ENCODE assay signal across 8 mouse cellular contexts in genomic region chr19:6973581-6974190, GRCm38 (mm10). TPM values are rescaled to one million over a fixed set of nuclear protein-coding genes. Genes with fewer than 3 reads are reported as not detected.
A peak's percentile ranks its signal among the peaks of the same experiment; 100 is the strongest.
DNase-seq lines count a peak whose midpoint lies in the region; ATAC-seq and TF ChIP-seq lines count a peak whose summit lies in the region.

No protein-coding gene starts in this region.

- no peak for DNase-seq in heart, postnatal 10 days
- DNase-seq in G1E (ENCODE audit: low spot score) = no peak
- no peak for DNase-seq in ovary, postnatal 10 days (ENCODE audit: low spot score)
- no peak for DNase-seq in T-cell, adult 2 months (ENCODE audit: low spot score)
- no peak for DNase-seq in kidney, postnatal 14 days

- no peaks in the 10 kb centered on the region for H3K9me3 ChIP-seq in heart, embryonic 14.5 days (ENCODE audit: control insufficient read depth, low read length)
- H3K9me3 ChIP-seq in G1E (replicated peaks) = no peaks in the 10 kb centered on the region
- H3K9me3 ChIP-seq in hindbrain, embryonic 13.5 days = no peaks in the 10 kb centered on the region
- no peaks in the 10 kb centered on the region for H3K9me3 ChIP-seq in midbrain, embryonic 12.5 days

- H3K27ac ChIP-seq in heart, embryonic 14.5 days (replicated peaks in 1 of 2; ENCODE audit: control insufficient read depth in 1 of 2, insufficient read depth in 1 of 2, low read depth in 2 of 2, low read length in 2 of 2) = peak overlapping the region in 1 of 2 experiments; percentile 89; a peak in 1 of 4 replicates
- peak overlapping the region; percentile 96 for H3K27ac ChIP-seq in hindbrain, embryonic 13.5 days
- peak overlapping the region; percentile 95; the same call in 1 of the 2 replicates for H3K27ac ChIP-seq in midbrain, embryonic 12.5 days (replicated peaks)

- peaks cover 33 to 58% of the 10 kb centered on the region in 2 experiments for H3K4me1 ChIP-seq in heart, embryonic 14.5 days (ENCODE audit: control insufficient read depth in 2 of 2, insufficient read depth in 2 of 2, low read length in 2 of 2)
- H3K4me1 ChIP-seq in G1E (ENCODE audit: insufficient read depth, low read depth, low read length) = peaks cover 87% of the 10 kb centered on the region
- H3K4me1 ChIP-seq in hindbrain, embryonic 13.5 days (replicated peaks) = peaks cover 59% of the 10 kb centered on the region
- H3K4me1 ChIP-seq in midbrain, embryonic 12.5 days = peaks cover 56% of the 10 kb centered on the region

- ATAC-seq in heart, embryonic 14.5 days (ENCODE audit: insufficient number of reproducible peaks, insufficient read depth, low FRiP score, low read depth) = no peak
- ATAC-seq in G1E (ENCODE audit: extremely low read depth, insufficient number of reproducible peaks, low FRiP score, poor library complexity, severe bottlenecking) = no peak
- no peak for ATAC-seq in hindbrain, embryonic 13.5 days (ENCODE audit: low FRiP score)
- no peak for ATAC-seq in midbrain, embryonic 12.5 days (ENCODE audit: low FRiP score, low read depth)

- peak overlapping the region; percentile 69 to 80 for H3K4me3 ChIP-seq in heart, embryonic 14.5 days (ENCODE audit: control insufficient read depth in 1 of 2, insufficient read depth in 1 of 2, low read depth in 1 of 2, low read length in 2 of 2)
- peak overlapping the region; percentile 80 for H3K4me3 ChIP-seq in G1E (ENCODE audit: low read depth, low read length)
- H3K4me3 ChIP-seq in hindbrain, embryonic 13.5 days = peak overlapping the region; percentile 68
- peak overlapping the region; percentile 78 for H3K4me3 ChIP-seq in midbrain, embryonic 12.5 days

- H3K36me3 ChIP-seq in heart, embryonic 14.5 days (ENCODE audit: control insufficient read depth, insufficient read depth, low read length) = peaks cover 22% of the 10 kb centered on the region
- H3K36me3 ChIP-seq in G1E (replicated peaks) = peaks cover 32% of the 10 kb centered on the region
- peaks cover 20% of the 10 kb centered on the region for H3K36me3 ChIP-seq in hindbrain, embryonic 13.5 days
- H3K36me3 ChIP-seq in midbrain, embryonic 12.5 days = peaks cover 19% of the 10 kb centered on the region

- WGBS in heart, embryonic 14.5 days = 35% methylated on average over 12 of the region's 12 CpGs
- 45% methylated on average over 12 of the region's 12 CpGs for WGBS in hindbrain, embryonic 13.5 days
- 36% methylated on average over 11 of the region's 12 CpGs for WGBS in midbrain, embryonic 12.5 days

- H3K4me2 ChIP-seq in heart, embryonic 14.5 days (ENCODE audit: low read length) = peak overlapping the region; percentile 97
- peak overlapping the region; percentile 95 for H3K4me2 ChIP-seq in hindbrain, embryonic 13.5 days
- peak overlapping the region; percentile 94 for H3K4me2 ChIP-seq in midbrain, embryonic 12.5 days (replicated peaks)

- intact Hi-C loops in heart, postnatal 10 days (cut with DNase I) = loop anchor here (1.0 kb wide), 1 partner anchor 21 kb away; no protein-coding TSS in a partner anchor

- H3K27me3 ChIP-seq in heart, embryonic 14.5 days (ENCODE audit: control insufficient read depth, insufficient read depth, low read length) = no peaks in the 10 kb centered on the region
- H3K27me3 ChIP-seq in G1E (ENCODE audit: insufficient read depth, low read length) = no peaks in the 10 kb centered on the region
- peaks cover 29% of the 10 kb centered on the region for H3K27me3 ChIP-seq in hindbrain, embryonic 13.5 days
- H3K27me3 ChIP-seq in midbrain, embryonic 12.5 days = peaks cover 45% of the 10 kb centered on the region

- TF ChIP-seq CTCF in G1E (IDR thresholded peaks at IDR 0.05; ENCODE audit: low read depth, low read length) = no peak

- peak overlapping the region; percentile 90 for H3K9ac ChIP-seq in heart, embryonic 14.5 days (ENCODE audit: low read length)
- peak overlapping the region; percentile 85 for H3K9ac ChIP-seq in hindbrain, embryonic 13.5 days
- H3K9ac ChIP-seq in midbrain, embryonic 12.5 days (replicated peaks) = peak overlapping the region; percentile 92

RNA-seq across cellular contexts. Expression of gene Ppp1r14b, which starts 1.1 kb away (rescaled TPM):
- polyA plus RNA-seq in heart, embryonic 14.5 days (2014; fragmentation: Nextera tagmentation; extraction: Ambion mirVana) = 170 and 184 TPM in 2 replicates
- 100 to 1,000 TPM; 168 to 180 TPM for total RNA-seq in heart, postnatal 10 days (2021)
- total RNA-seq in G1E (2014; fragmentation: Nextera tagmentation) (74.0 and 111 TPM in 2 replicates), G1E (2017) (141 and 168 TPM in 2 replicates)
- polyA plus RNA-seq in G1E (2012) = 281 and 350 TPM in 2 replicates
- 114 and 143 TPM in 2 replicates for polyA plus RNA-seq in hindbrain, embryonic 13.5 days (2015; fragmentation: Nextera tagmentation; extraction: Ambion mirVana)
- polyA plus RNA-seq in midbrain, embryonic 12.5 days (2016; fragmentation: Nextera tagmentation; extraction: Ambion mirVana) = 265 and 314 TPM in 2 replicates

RNA-seq across cellular contexts. Expression of gene Plcb3, which starts 2.6 kb away (rescaled TPM):
- polyA plus RNA-seq in heart, embryonic 14.5 days (2014; fragmentation: Nextera tagmentation; extraction: Ambion mirVana) = 15.2 and 16.8 TPM in 2 replicates
- total RNA-seq in heart, postnatal 10 days (2021) = 10 to 100 TPM; 18.1 to 19.3 TPM
- 12.5 and 14.1 TPM in 2 replicates for total RNA-seq in G1E (2014; fragmentation: Nextera tagmentation)
- 9.9 and 10.6 TPM in 2 replicates for total RNA-seq in G1E (2017)
- 21.0 and 22.2 TPM in 2 replicates for polyA plus RNA-seq in G1E (2012)
- polyA plus RNA-seq in hindbrain, embryonic 13.5 days (2015; fragmentation: Nextera tagmentation; extraction: Ambion mirVana) = 11.5 and 11.7 TPM in 2 replicates
- 21.6 and 22.5 TPM in 2 replicates for polyA plus RNA-seq in midbrain, embryonic 12.5 days (2016; fragmentation: Nextera tagmentation; extraction: Ambion mirVana)

RNA-seq across cellular contexts. Expression of gene Fkbp2, which starts 6.6 kb away (rescaled TPM):
- 64.2 and 65.1 TPM in 2 replicates for polyA plus RNA-seq in heart, embryonic 14.5 days (2014; fragmentation: Nextera tagmentation; extraction: Ambion mirVana)
- 10 to 100 TPM; 14.7 to 19.0 TPM for total RNA-seq in heart, postnatal 10 days (2021)
- total RNA-seq in G1E (2014; fragmentation: Nextera tagmentation) = 72.6 and 120 TPM in 2 replicates
- total RNA-seq in G1E (2017) = 58.8 and 72.0 TPM in 2 replicates
- 170 and 201 TPM in 2 replicates for polyA plus RNA-seq in G1E (2012)
- polyA plus RNA-seq in hindbrain, embryonic 13.5 days (2015; fragmentation: Nextera tagmentation; extraction: Ambion mirVana) = 108 and 109 TPM in 2 replicates
- polyA plus RNA-seq in midbrain, embryonic 12.5 days (2016; fragmentation: Nextera tagmentation; extraction: Ambion mirVana) = 80.3 and 83.9 TPM in 2 replicates

RNA-seq across cellular contexts. Expression of gene Vegfb, which starts 13.8 kb away (rescaled TPM):
- 141 and 153 TPM in 2 replicates for polyA plus RNA-seq in heart, embryonic 14.5 days (2014; fragmentation: Nextera tagmentation; extraction: Ambion mirVana)
- 100 to 1,000 TPM; 284 to 285 TPM for total RNA-seq in heart, postnatal 10 days (2021)
- total RNA-seq in G1E (2014; fragmentation: Nextera tagmentation) (29.6 and 41.0 TPM in 2 replicates), G1E (2017) (18.5 and 20.2 TPM in 2 replicates)
- 92.6 and 118 TPM in 2 replicates for polyA plus RNA-seq in G1E (2012)
- polyA plus RNA-seq in hindbrain, embryonic 13.5 days (2015; fragmentation: Nextera tagmentation; extraction: Ambion mirVana) = 33.5 and 34.9 TPM in 2 replicates
- polyA plus RNA-seq in midbrain, embryonic 12.5 days (2016; fragmentation: Nextera tagmentation; extraction: Ambion mirVana) = 34.3 and 35.0 TPM in 2 replicates

RNA-seq across cellular contexts. Expression of gene Dnajc4, which starts 18.7 kb away (rescaled TPM):
- 40.0 and 42.9 TPM in 2 replicates for polyA plus RNA-seq in heart, embryonic 14.5 days (2014; fragmentation: Nextera tagmentation; extraction: Ambion mirVana)
- total RNA-seq in heart, postnatal 10 days (2021) = 10 to 100 TPM; 59.4 to 62.4 TPM
- total RNA-seq in G1E (2014; fragmentation: Nextera tagmentation) = 29.4 and 29.5 TPM in 2 replicates
- 11.6 and 14.4 TPM in 2 replicates for total RNA-seq in G1E (2017)
- polyA plus RNA-seq in G1E (2012) = 23.9 and 24.3 TPM in 2 replicates
- polyA plus RNA-seq in hindbrain, embryonic 13.5 days (2015; fragmentation: Nextera tagmentation; extraction: Ambion mirVana) = 24.2 and 25.9 TPM in 2 replicates
- 21.2 and 23.2 TPM in 2 replicates for polyA plus RNA-seq in midbrain, embryonic 12.5 days (2016; fragmentation: Nextera tagmentation; extraction: Ambion mirVana)
